Mouse (Mus musculus): ENCODE measurements around the gene Gm42906. TPM values are rescaled to one million over a fixed set of nuclear protein-coding genes. Genes with fewer than 3 reads are reported as not detected.

Gene Gm42906
- polyA plus RNA-seq, 1 experiment from 2014 or later, result not detected

GRCm38 (mm10) chr5:151022026-151022425, 405.9 kb downstream of the Gm42906 start:
- H3K4me2 ChIP-seq, result no peak overlapping the region
- no peak overlapping the region for H3K9ac ChIP-seq (ENCODE audit: low read depth, low read length)
- H3K4me3 ChIP-seq (ENCODE audit: low read depth, low read length), result no peak overlapping the region
- H3K27me3 ChIP-seq (ENCODE audit: control insufficient read depth, insufficient read depth, low read length), result no peaks in the 10 kb centered on the region
- no peaks in the 10 kb centered on the region for H3K36me3 ChIP-seq (ENCODE audit: control insufficient read depth, insufficient read depth, low read length)
- H3K27ac ChIP-seq (ENCODE audit: low read depth, low read length), result no peak overlapping the region
- peaks cover 4% of the 10 kb centered on the region; the same call in 1 of the 2 replicates for H3K4me1 ChIP-seq (ENCODE audit: control insufficient read depth, insufficient read depth, low read length)
- WGBS (ENCODE audit: insufficient replicate concordance), result 66% methylated on average over 7 of the region's 7 CpGs
- ATAC-seq (replicated peaks; ENCODE audit: insufficient number of reproducible peaks, low FRiP score, low TSS enrichment), result no peak
- H3K9me3 ChIP-seq (replicated peaks; ENCODE audit: control insufficient read depth, low read length), result no peaks in the 10 kb centered on the region

GRCm38 (mm10) chr5:151020831-151021230, 407.1 kb downstream of the Gm42906 start:
- no peak overlapping the region for H3K4me3 ChIP-seq (ENCODE audit: low read depth, low read length)
- no peaks in the 10 kb centered on the region for H3K9me3 ChIP-seq (replicated peaks; ENCODE audit: control insufficient read depth, low read length)
- no peak overlapping the region; the same call in 1 of the 2 replicates for H3K4me2 ChIP-seq
- no peak overlapping the region for H3K27ac ChIP-seq (ENCODE audit: low read depth, low read length)
- WGBS (ENCODE audit: insufficient replicate concordance), result 68% methylated on average over 14 of the region's 14 CpGs
- H3K9ac ChIP-seq (ENCODE audit: low read depth, low read length), result no peak overlapping the region
- peaks cover 4% of the 10 kb centered on the region; the same call in 1 of the 2 replicates for H3K4me1 ChIP-seq (ENCODE audit: control insufficient read depth, insufficient read depth, low read length)
- H3K36me3 ChIP-seq (ENCODE audit: control insufficient read depth, insufficient read depth, low read length), result no peaks in the 10 kb centered on the region
- no peaks in the 10 kb centered on the region for H3K27me3 ChIP-seq (ENCODE audit: control insufficient read depth, insufficient read depth, low read length)
- no peak for ATAC-seq (replicated peaks; ENCODE audit: insufficient number of reproducible peaks, low FRiP score, low TSS enrichment)

- Histone ChIP-seq H3K4me2 (no peak overlapping the region; the same call in 1 of the 2 replicates), H3K27ac (ENCODE audit: low read depth, low read length) (no peak overlapping the region), H3K36me3 (ENCODE audit: control insufficient read depth, insufficient read depth, low read length) (no peaks in the 10 kb centered on the region), H3K9me3 (replicated peaks; ENCODE audit: control insufficient read depth, low read length) (no peaks in the 10 kb centered on the region), H3K9ac (ENCODE audit: low read depth, low read length) (no peak overlapping the region), H3K27me3 (ENCODE audit: control insufficient read depth, insufficient read depth, low read length) (no peaks in the 10 kb centered on the region), H3K4me3 (ENCODE audit: low read depth, low read length) (no peak overlapping the region), H3K4me1 (ENCODE audit: control insufficient read depth, insufficient read depth, low read length) (peaks cover 4% of the 10 kb centered on the region; the same call in 1 of the 2 replicates)
- ATAC-seq (replicated peaks; ENCODE audit: insufficient number of reproducible peaks, low FRiP score, low TSS enrichment), result no peak
- WGBS (ENCODE audit: insufficient replicate concordance), result 63% methylated on average over 13 of the region's 13 CpGs
Measured at GRCm38 (mm10) chr5:151020031-151020820, 407.7 kb downstream of the Gm42906 start.

- Histone ChIP-seq H3K4me1 (ENCODE audit: control insufficient read depth, insufficient read depth, low read length) (peaks cover 4% of the 10 kb centered on the region; the same call in 1 of the 2 replicates), H3K4me2 (no peak overlapping the region), H3K9ac (ENCODE audit: low read depth, low read length) (no peak overlapping the region), H3K9me3 (replicated peaks; ENCODE audit: control insufficient read depth, low read length) (no peaks in the 10 kb centered on the region), H3K27ac (ENCODE audit: low read depth, low read length) (no peak overlapping the region), H3K36me3 (ENCODE audit: control insufficient read depth, insufficient read depth, low read length) (no peaks in the 10 kb centered on the region), H3K4me3 (ENCODE audit: low read depth, low read length) (no peak overlapping the region), H3K27me3 (ENCODE audit: control insufficient read depth, insufficient read depth, low read length) (no peaks in the 10 kb centered on the region)
- 79% methylated on average over 5 of the region's 5 CpGs for WGBS (ENCODE audit: insufficient replicate concordance)
- ATAC-seq (replicated peaks; ENCODE audit: insufficient number of reproducible peaks, low FRiP score, low TSS enrichment), result no peak
Measured at GRCm38 (mm10) chr5:151018959-151019358, 409.0 kb downstream of the Gm42906 start.

- Histone ChIP-seq H3K9ac (ENCODE audit: low read depth, low read length) (no peak overlapping the region), H3K27ac (ENCODE audit: low read depth, low read length) (no peak overlapping the region), H3K4me2 (no peak overlapping the region), H3K9me3 (replicated peaks; ENCODE audit: control insufficient read depth, low read length) (no peaks in the 10 kb centered on the region), H3K27me3 (ENCODE audit: control insufficient read depth, insufficient read depth, low read length) (no peaks in the 10 kb centered on the region), H3K4me3 (ENCODE audit: low read depth, low read length) (no peak overlapping the region), H3K4me1 (ENCODE audit: control insufficient read depth, insufficient read depth, low read length) (peaks cover 4% of the 10 kb centered on the region; the same call in 1 of the 2 replicates), H3K36me3 (ENCODE audit: control insufficient read depth, insufficient read depth, low read length) (no peaks in the 10 kb centered on the region)
- no peak for ATAC-seq (replicated peaks; ENCODE audit: insufficient number of reproducible peaks, low FRiP score, low TSS enrichment)
- WGBS (ENCODE audit: insufficient replicate concordance), result 77% methylated on average over 5 of the region's 5 CpGs
Measured at GRCm38 (mm10) chr5:151018450-151018849, 409.5 kb downstream of the Gm42906 start.

Other genes starting within 250 kb of the Gm42906 start
- gene Stard13, start 194.3 kb downstream of the Gm42906 start, polyA plus RNA-seq (2014; fragmentation: Nextera tagmentation; extraction: Ambion mirVana), result 1.4 and 3.0 TPM in 2 replicates
- not detected in 2 replicates for gene Vmn2r18, start 177.9 kb upstream of the Gm42906 start, polyA plus RNA-seq (2014; fragmentation: Nextera tagmentation; extraction: Ambion mirVana)
- gene Rfc3, start 223.1 kb upstream of the Gm42906 start, polyA plus RNA-seq (2014; fragmentation: Nextera tagmentation; extraction: Ambion mirVana), result 73.6 and 75.5 TPM in 2 replicates

Data from heart, embryonic 11.5 days (tissue).